Mouse (Mus musculus) CH12.LX (cell line): Measurements from ENCODE around the gene Apool.

Experiments used
- CHD2 ChIP-seq: IDR thresholded peaks from 2 replicates; pipeline ENCODE4 v1.6.1; 2011; ENCODE audit warnings: low read length, improper control_type of control experiment
- CTCF ChIP-seq, 2 experiments: IDR thresholded peaks in 1 of 2; conservative IDR thresholded peaks in 1 of 2; 2 replicates each; pipeline ENCODE4 v1.5.1; 2011 to 2012; ENCODE audit warnings: low read depth in 2 of 2, low read length in 2 of 2, improper control_type of control experiment in 1 of 2, inconsistent platforms in 1 of 2, mild to moderate bottlenecking in 1 of 2, moderate library complexity in 1 of 2
- PAX5 ChIP-seq: IDR thresholded peaks from 2 replicates; pipeline ENCODE4 v1.6.1; 2012; ENCODE audit warnings: low read length, inconsistent platforms, mixed read lengths

DNA sequence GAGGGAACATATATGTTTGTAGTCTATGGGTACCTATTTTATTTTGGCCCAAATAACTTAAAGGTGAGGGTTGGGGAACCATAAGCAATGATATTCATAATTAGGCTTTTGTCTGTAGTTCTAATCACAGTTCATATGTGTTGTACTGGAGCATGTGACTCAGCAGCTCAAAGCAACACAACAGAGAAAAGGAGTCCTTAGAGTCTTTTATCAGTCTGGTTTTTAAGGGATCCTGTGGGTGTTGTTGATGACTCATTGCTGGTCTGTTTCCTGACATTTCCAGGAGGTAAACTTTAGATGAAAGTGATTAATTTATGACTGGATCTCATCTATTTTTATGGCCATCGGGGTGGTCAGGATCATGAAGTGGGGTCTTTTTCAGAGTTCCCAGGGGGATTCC is 37.6 kb upstream of the Apool start:
- TF ChIP-seq CTCF (conservative IDR thresholded peaks at IDR 0.05 in 1 of 2, IDR thresholded peaks at IDR 0.05 in 1 of 2; ENCODE audit: low read depth in 2 of 2, low read length in 2 of 2) (no peak), CHD2 (no peak), PAX5 (no peak)
